In genomic region chr2:32875675-32876489, GRCm38 (mm10) we compare ENCODE assay signal across 8 mouse cellular contexts. TPM values are rescaled to one million over a fixed set of nuclear protein-coding genes. Genes with fewer than 3 reads are reported as not detected.
DNase-seq lines count a peak whose midpoint lies in the region; ATAC-seq and TF ChIP-seq lines count a peak whose summit lies in the region.

Fam129b (plus strand) TSS chr2:32876114.

- peak within 1 kb of the TSS; percentile 92 for H3K9ac ChIP-seq in lung, embryonic 15.5 days

- DNase-seq in NIH3T3 (ENCODE audit: low read depth): peak; percentile 95
- peak; percentile 76 for DNase-seq in cerebellum, adult 9-10 months
- DNase-seq in forelimb bud, embryonic 11.5 days (ENCODE audit: low read depth, low spot score): peak; percentile 80
- peak in 1 of 2 experiments; percentile 48 for DNase-seq in layer of hippocampus, adult 8-10 months (ENCODE audit: low spot score in 2 of 2)
- peak; percentile 45 for DNase-seq in thymus, postnatal 0 days (ENCODE audit: low spot score)

- H3K27me3 ChIP-seq in lung, embryonic 15.5 days: no peaks in the 10 kb centered on the region

- WGBS in lung, embryonic 15.5 days: under 1% methylated on average over 58 of the region's 68 CpGs
- under 1% methylated on average over 67 of the region's 68 CpGs for WGBS in olfactory bulb, adult 2 months

- peaks cover 62% of the 10 kb centered on the region for H3K4me1 ChIP-seq in lung, embryonic 15.5 days
- H3K4me1 ChIP-seq in olfactory bulb, adult 2 months (ENCODE audit: control insufficient read depth, insufficient read depth, low read length): peaks cover 48% of the 10 kb centered on the region

- H3K4me2 ChIP-seq in lung, embryonic 15.5 days: peak within 1 kb of the TSS; percentile 75

- H3K9me3 ChIP-seq in lung, embryonic 15.5 days: no peaks in the 10 kb centered on the region

- H3K4me3 ChIP-seq in lung, embryonic 15.5 days: peak within 1 kb of the TSS; percentile 83
- peak within 1 kb of the TSS; percentile 76 for H3K4me3 ChIP-seq in olfactory bulb, adult 2 months (ENCODE audit: insufficient read depth, low read depth, low read length)

- TF ChIP-seq CTCF in olfactory bulb, adult 2 months (IDR thresholded peaks at IDR 0.05; ENCODE audit: insufficient read depth, low read depth, low read length): no peak

- ATAC-seq in hematopoietic stem cell, adult 5-6 weeks (replicated peaks in 1 of 2; ENCODE audit: insufficient read depth in 1 of 2, low FRiP score in 2 of 2, low TSS enrichment in 1 of 2, low read depth in 1 of 2, poor library complexity in 2 of 2, severe bottlenecking in 2 of 2): peak; percentile 54 to 65; a peak in 3 of 4 replicates
- peak; percentile 83 for ATAC-seq in lung, embryonic 15.5 days (ENCODE audit: borderline replicate concordance, extremely low read depth, low FRiP score, low TSS enrichment)

- no peaks in the 10 kb centered on the region for H3K36me3 ChIP-seq in lung, embryonic 15.5 days

- H3K27ac ChIP-seq in lung, embryonic 15.5 days: peak within 1 kb of the TSS; percentile 93
- peak within 1 kb of the TSS; percentile 78 for H3K27ac ChIP-seq in olfactory bulb, adult 2 months (ENCODE audit: insufficient read depth, low read depth, low read length)

- peak; percentile 48; the same call in 1 of the 2 replicates for TF ChIP-seq POLR2A in olfactory bulb, adult 2 months (IDR thresholded peaks at IDR 0.05; ENCODE audit: insufficient read depth, low read depth, low read length)

RNA-seq across cellular contexts. Expression of gene Fam129b, which starts in this region (rescaled TPM):
- total RNA-seq in hematopoietic stem cell, adult 5-6 weeks (2017): 26.5 and 33.9 TPM in 2 replicates
- 10 to 100 TPM; 21.8 to 39.3 (median 32.1) TPM for total RNA-seq in layer of hippocampus, adult 8-10 months (2022)
- 114 and 117 TPM in 2 replicates for polyA plus RNA-seq in lung, embryonic 15.5 days (2015; fragmentation: Nextera tagmentation; extraction: Ambion mirVana)
- polyA plus RNA-seq in olfactory bulb, adult 2 months (2012; ENCODE audit: insufficient read depth, insufficient read length, low replicate concordance, missing spikeins): not detected in 2 replicates
- 10.9 and 12.4 TPM in 2 replicates for polyA plus RNA-seq in thymus, postnatal 0 days (2015; fragmentation: Nextera tagmentation; extraction: Ambion mirVana)
